Mouse (Mus musculus) urinary bladder, postnatal 4 days (tissue): ENCODE results near the gene Rrp1.
A peak's percentile ranks its signal among the peaks of the same experiment; 100 is the strongest.
"Not testable (repeated sequence)": the region's sequence is repeated elsewhere in the genome, so short reads cannot be mapped to it uniquely, and the experiment has no call there.

Experiments
- DNase-seq, 2 experiments: peaks; one replicate each; pipeline ENCODE4 v3.0.0; 2021 to 2022; ENCODE audit warnings: low spot score in 2 of 2

The Rrp1 gene

GRCm38 (mm10) chr10:78425181-78426041 lies 12.6 kb upstream of the Rrp1 start, which contains the start of gene Cstb:
Gene Cstb (plus strand): TSS chr10:78425669.
- DNase-seq = peak; percentile 79 to 85

- DNase-seq = no peak
Observed at GRCm38 (mm10) chr10:78422614-78423013, 9.8 kb upstream of the Rrp1 start.

- no peak for DNase-seq
Observed at GRCm38 (mm10) chr10:78420929-78421328, 8.1 kb upstream of the Rrp1 start.

GRCm38 (mm10) chr10:78418791-78419190 lies 5.9 kb upstream of the Rrp1 start:
- DNase-seq = no peak

GRCm38 (mm10) chr10:78417888-78418287 lies 5.0 kb upstream of the Rrp1 start:
- no peak for DNase-seq

GRCm38 (mm10) chr10:78414936-78415335 lies 2.1 kb upstream of the Rrp1 start:
- not testable (repeated sequence) for DNase-seq

GRCm38 (mm10) chr10:78413152-78413520 lies 293 bp upstream of the Rrp1 start:
- no peak for DNase-seq

GRCm38 (mm10) chr10:78411851-78412250 lies 992 bp downstream of the Rrp1 start:
- no peak for DNase-seq

- DNase-seq = no peak
Observed at GRCm38 (mm10) chr10:78409035-78409788, 3.6 kb downstream of the Rrp1 start.

- DNase-seq = no peak
Observed at GRCm38 (mm10) chr10:78407132-78407531, 5.7 kb downstream of the Rrp1 start.

- DNase-seq = no peak
Observed at GRCm38 (mm10) chr10:78406152-78406551, 6.7 kb downstream of the Rrp1 start.

GRCm38 (mm10) chr10:78402301-78402922 lies 10.4 kb downstream of the Rrp1 start:
- DNase-seq = no peak

GRCm38 (mm10) chr10:78401127-78401526 lies 11.7 kb downstream of the Rrp1 start:
- DNase-seq = no peak

GRCm38 (mm10) chr10:78399090-78399657 lies 13.7 kb downstream of the Rrp1 start:
- peak in 1 of 2 experiments; percentile 55 for DNase-seq

- no peak for DNase-seq
Observed at GRCm38 (mm10) chr10:78396625-78396885, 16.3 kb downstream of the Rrp1 start.

- peak; percentile 80 to 96 for DNase-seq
Observed at GRCm38 (mm10) chr10:78395819-78396624, 16.8 kb downstream of the Rrp1 start.

GRCm38 (mm10) chr10:78395377-78395776 lies 17.5 kb downstream of the Rrp1 start:
- no peak for DNase-seq

GRCm38 (mm10) chr10:78392072-78392471 lies 20.8 kb downstream of the Rrp1 start:
- DNase-seq = peak; percentile 73 to 83

- DNase-seq = no peak
Observed at GRCm38 (mm10) chr10:78390982-78391470, 21.8 kb downstream of the Rrp1 start.

- DNase-seq = no peak
Observed at GRCm38 (mm10) chr10:78388216-78388980, 24.4 kb downstream of the Rrp1 start.
